Mouse (Mus musculus) heart, adult 2 months (tissue): ENCODE measurements around the gene Pml.

Source experiments
- CTCF ChIP-seq: fragments of 200-600 bp; IDR thresholded peaks from 2 replicates; pipeline ENCODE4 v1.8.1; 2022; ENCODE audit warnings: antibody characterized with exemption, mild to moderate bottlenecking, moderate library complexity
- EP300 ChIP-seq: fragments of 200-500 bp; IDR thresholded peaks from 2 replicates; pipeline ENCODE4 v1.6.1; 2011; ENCODE audit warnings: low read depth, low read length, control low read depth; ENCODE audit not compliant: insufficient read depth
- POLR2A ChIP-seq: fragments of 200-500 bp; IDR thresholded peaks from 2 replicates; pipeline ENCODE4 v1.6.1; 2011; ENCODE audit warnings: mild to moderate bottlenecking, low read depth, low read length, control low read depth; ENCODE audit not compliant: insufficient read depth

- TF ChIP-seq CTCF (no peak), POLR2A (no peak), EP300 (no peak)
Observed at GRCm38 (mm10) chr9:58279780-58280179, 30.2 kb upstream of the Pml start.
